Mouse (Mus musculus) hindbrain, embryonic 16.5 days (tissue): ENCODE data around the gene Gin1. TPM values are rescaled to one million over a fixed set of nuclear protein-coding genes. Genes with fewer than 3 reads are reported as not detected.
A peak's percentile ranks its signal among the peaks of the same experiment; 100 is the strongest.

ENCODE experiments used
- ATAC-seq: fragments of 200-750 bp; cut with Nextera tagmentation; 2 replicates; pipeline ENCODE4 v1.8.0; 2017; ENCODE audit warnings: moderate TSS enrichment, moderate library complexity
- H3K27ac ChIP-seq: fragments of 300-500 bp; sonication (generic); 2 replicates; pipeline ENCODE4 v1.5.1; 2014; ENCODE audit warnings: low read depth, mild to moderate bottlenecking, control low read depth, low read length, moderate library complexity
- H3K27me3 ChIP-seq: fragments of 300-500 bp; sonication (generic); replicated peaks from 2 replicates; pipeline ENCODE4 v1.6.1; 2014; ENCODE audit warnings: low read length; ENCODE audit not compliant: control insufficient read depth, insufficient read depth
- H3K36me3 ChIP-seq: fragments of 300-500 bp; sonication (generic); 2 replicates; pipeline ENCODE4 v1.6.1; 2014; ENCODE audit warnings: mild to moderate bottlenecking, low read length, moderate library complexity, mixed read lengths; ENCODE audit not compliant: control insufficient read depth, insufficient read depth
- H3K4me1 ChIP-seq: fragments of 300-500 bp; sonication (generic); 2 replicates; pipeline ENCODE4 v1.6.1; 2014; ENCODE audit warnings: low read depth, low read length; ENCODE audit not compliant: control insufficient read depth, insufficient read depth
- H3K4me2 ChIP-seq: fragments of 300-500 bp; sonication (generic); 2 replicates; pipeline ENCODE4 v1.6.1; 2014; ENCODE audit warnings: mild to moderate bottlenecking, low read length, control low read depth, moderate library complexity
- H3K4me3 ChIP-seq: fragments of 300-500 bp; sonication (generic); 2 replicates; pipeline ENCODE4 v1.5.1; 2014; ENCODE audit warnings: mild to moderate bottlenecking, low read length, control low read depth, moderate library complexity
- H3K9ac ChIP-seq: fragments of 300-500 bp; sonication (generic); 2 replicates; pipeline ENCODE4 v1.6.1; 2014; ENCODE audit warnings: low read depth, mild to moderate bottlenecking, control low read depth, low read length, moderate library complexity
- H3K9me3 ChIP-seq: fragments of 300-500 bp; sonication (generic); 2 replicates; pipeline ENCODE4 v1.6.1; 2014; ENCODE audit warnings: mild to moderate bottlenecking, low read length, moderate library complexity; ENCODE audit not compliant: control insufficient read depth
- WGBS: fragments of 180-500 bp; shearing (Covaris S2); extraction: QIAGEN DNeasy Blood & Tissue Kit; methylation state at CpG from one replicate; pipeline ENCODE4 v1.1.7; 2014; 5-methylcytosine and 5-hydroxymethylcytosine counted together
- polyA plus RNA-seq: library from polyadenylated mRNA; unstranded; fragments of >200 nt; fragmentation: Nextera tagmentation; extraction: Ambion mirVana; gene quantifications from 2 replicates; pipeline ENCODE4 v1.2.1, GENCODE M21; 2015

Gin1 gene
- polyA plus RNA-seq, result 14.0 TPM in 2 replicates

GRCm38 (mm10) chr1:97769904-97770753 is at the start of gene Gin1, which contains the start of gene Ppip5k2:
Gene Gin1, plus strand, starts transcription at chr1:97770172.
Gene Ppip5k2, minus strand, starts transcription at chr1:97770411.
- Histone ChIP-seq H3K9ac (peak within 1 kb of the TSS; percentile 86), H3K27me3 (no peaks in the 10 kb centered on the region), H3K9me3 (no peaks in the 10 kb centered on the region), H3K4me3 (peak within 1 kb of the TSS; percentile 70), H3K27ac (peak within 1 kb of the TSS; percentile 88), H3K4me2 (peak within 1 kb of the TSS; percentile 66), H3K4me1 (peaks cover 18% of the 10 kb centered on the region), H3K36me3 (no peaks in the 10 kb centered on the region)
- ATAC-seq, result peak; percentile 99
- WGBS, result under 1% methylated on average over 57 of the region's 66 CpGs

- Histone ChIP-seq H3K36me3 (peaks cover 14% of the 10 kb centered on the region), H3K9ac (no peak overlapping the region), H3K4me3 (no peak overlapping the region), H3K4me1 (no peaks in the 10 kb centered on the region), H3K27ac (no peak overlapping the region), H3K4me2 (no peak overlapping the region), H3K9me3 (no peaks in the 10 kb centered on the region), H3K27me3 (no peaks in the 10 kb centered on the region)
- ATAC-seq, result peak; percentile 63; the same call in 1 of the 2 replicates
- whole genome bisulfite sequencing, result 74% methylated on average over 2 of the region's 2 CpGs
These were observed 43.2 kb upstream of the Gin1 start for GRCm38 (mm10) chr1:97726730-97727129.

GRCm38 (mm10) chr1:97729339-97729738 is 40.6 kb upstream of the Gin1 start:
- Histone ChIP-seq H3K36me3 (peaks cover 14% of the 10 kb centered on the region), H3K4me3 (no peak overlapping the region), H3K4me2 (no peak overlapping the region), H3K4me1 (no peaks in the 10 kb centered on the region), H3K9ac (no peak overlapping the region), H3K27ac (no peak overlapping the region), H3K9me3 (no peaks in the 10 kb centered on the region), H3K27me3 (no peaks in the 10 kb centered on the region)
- WGBS, result 77% methylated on average over 1 of the region's 1 CpGs
- ATAC-seq, result no peak

DNA sequence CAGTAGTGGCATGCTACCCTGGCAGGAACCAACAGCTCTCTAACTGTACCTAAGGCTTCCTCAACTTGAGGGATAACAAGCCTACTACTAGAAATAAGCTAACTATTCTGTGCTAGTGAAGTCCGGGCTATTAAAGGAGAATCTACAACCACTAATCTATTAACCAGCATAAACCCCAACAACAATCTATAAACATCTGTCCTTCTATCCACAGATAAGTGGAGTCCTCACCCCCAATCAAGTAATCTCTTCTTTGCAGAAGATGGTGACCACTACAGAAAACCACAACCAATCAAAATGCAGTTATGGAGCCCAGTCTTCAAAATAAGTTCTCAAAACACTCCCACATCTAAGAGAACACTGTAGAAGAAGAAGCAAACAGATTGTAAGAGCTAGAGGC is 26.9 kb upstream of the Gin1 start:
- H3K36me3 ChIP-seq, result peaks cover 25% of the 10 kb centered on the region
- ATAC-seq, result no peak
- WGBS, result 97% methylated on average over 1 of the region's 1 CpGs

DNA sequence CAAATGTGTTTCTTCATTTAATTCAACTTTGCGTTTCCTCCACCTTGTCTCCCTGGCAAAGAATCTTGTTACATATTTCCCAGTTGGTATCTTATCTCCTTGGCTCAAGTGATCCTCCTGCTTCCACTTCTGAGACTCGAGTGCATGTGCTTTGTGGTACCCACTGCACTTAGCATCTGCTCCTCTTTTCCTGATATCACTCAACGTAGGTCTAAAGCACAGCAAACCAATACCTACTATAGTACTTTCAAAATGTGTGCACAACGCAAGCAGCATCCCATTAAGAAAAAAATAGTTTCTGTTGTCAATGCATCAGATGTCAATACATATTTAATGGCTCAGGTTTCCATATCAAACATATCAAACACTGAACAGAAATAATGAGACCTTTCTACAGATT is 24.3 kb upstream of the Gin1 start:
- H3K27ac ChIP-seq, result no peak overlapping the region

More for the DNA sequence above, 26.9 kb upstream of the Gin1 start:
- no peaks in the 10 kb centered on the region for H3K4me1 ChIP-seq
- no peaks in the 10 kb centered on the region for H3K27me3 ChIP-seq
- no peak overlapping the region for H3K27ac ChIP-seq
- H3K9ac ChIP-seq, result no peak overlapping the region
- no peak overlapping the region for H3K4me3 ChIP-seq
- no peaks in the 10 kb centered on the region for H3K9me3 ChIP-seq
- no peak overlapping the region for H3K4me2 ChIP-seq

DNA sequence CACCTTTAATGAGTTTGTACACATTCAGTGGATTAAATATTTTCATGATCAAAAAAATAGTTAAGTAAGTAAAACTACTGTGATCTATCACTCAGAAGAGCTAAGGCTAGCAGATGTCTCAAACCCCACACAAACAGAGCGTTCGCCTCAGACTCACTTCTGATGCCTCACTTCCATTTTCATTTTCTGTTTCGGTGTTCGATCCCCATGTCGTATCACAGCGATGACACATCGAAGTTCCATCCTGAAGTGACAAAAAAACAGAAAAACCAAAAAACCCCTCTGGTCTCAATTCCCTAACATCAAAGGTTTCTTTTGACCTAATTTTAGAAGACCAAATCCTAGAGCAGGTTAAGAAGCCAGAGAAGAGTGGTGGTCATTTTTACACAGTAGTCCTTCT is 23.7 kb upstream of the Gin1 start:
- Histone ChIP-seq H3K4me3 (no peak overlapping the region), H3K9ac (no peak overlapping the region), H3K27ac (no peak overlapping the region), H3K4me2 (no peak overlapping the region), H3K4me1 (no peaks in the 10 kb centered on the region), H3K36me3 (peaks cover 21% of the 10 kb centered on the region), H3K9me3 (no peaks in the 10 kb centered on the region), H3K27me3 (no peaks in the 10 kb centered on the region)
- no peak for ATAC-seq
- WGBS, result 98% methylated on average over 7 of the region's 7 CpGs

More for the DNA sequence above, 24.3 kb upstream of the Gin1 start:
- Histone ChIP-seq H3K4me2 (no peak overlapping the region), H3K9ac (no peak overlapping the region), H3K4me1 (no peaks in the 10 kb centered on the region), H3K36me3 (peaks cover 24% of the 10 kb centered on the region), H3K9me3 (no peaks in the 10 kb centered on the region), H3K27me3 (no peaks in the 10 kb centered on the region), H3K4me3 (no peak overlapping the region)
- WGBS, result 93% methylated on average over 4 of the region's 4 CpGs
- ATAC-seq, result no peak

DNA sequence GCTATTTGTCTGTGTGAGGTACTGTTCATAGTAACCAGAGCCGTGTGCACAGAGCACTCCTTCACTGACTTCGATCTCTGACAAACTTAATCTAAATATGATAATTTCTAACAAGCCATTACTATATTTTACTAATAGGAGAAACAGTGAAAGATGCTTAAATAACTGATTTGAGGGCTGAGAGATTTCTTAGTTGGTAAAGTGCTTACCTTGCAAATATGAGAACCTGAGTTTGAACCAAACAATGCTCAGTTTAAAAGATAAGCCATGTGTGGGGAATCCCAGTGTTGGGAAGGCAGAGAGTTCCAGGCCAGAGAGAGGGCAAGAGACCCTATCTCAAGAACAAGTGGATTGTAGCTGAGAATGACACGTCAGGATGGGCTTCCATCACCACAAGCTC is 21.8 kb upstream of the Gin1 start:
- ATAC-seq, result no peak
- Histone ChIP-seq H3K36me3 (peaks cover 25% of the 10 kb centered on the region), H3K27me3 (no peaks in the 10 kb centered on the region), H3K4me1 (no peaks in the 10 kb centered on the region), H3K4me3 (no peak overlapping the region), H3K27ac (no peak overlapping the region), H3K9me3 (no peaks in the 10 kb centered on the region), H3K9ac (no peak overlapping the region), H3K4me2 (no peak overlapping the region)
- WGBS, result 94% methylated on average over 3 of the region's 3 CpGs

- Histone ChIP-seq H3K27ac (no peak overlapping the region), H3K9me3 (no peaks in the 10 kb centered on the region), H3K36me3 (peaks cover 19% of the 10 kb centered on the region), H3K9ac (no peak overlapping the region), H3K4me2 (no peak overlapping the region), H3K27me3 (no peaks in the 10 kb centered on the region), H3K4me3 (no peak overlapping the region), H3K4me1 (no peaks in the 10 kb centered on the region)
- no peak for ATAC-seq
These were observed 16.8 kb upstream of the Gin1 start for GRCm38 (mm10) chr1:97753216-97753615.

- peaks cover 17% of the 10 kb centered on the region for H3K36me3 ChIP-seq
- no peaks in the 10 kb centered on the region for H3K9me3 ChIP-seq
- H3K4me3 ChIP-seq, result no peak overlapping the region
- no peaks in the 10 kb centered on the region for H3K4me1 ChIP-seq
- ATAC-seq, result no peak
- H3K4me2 ChIP-seq, result no peak overlapping the region
- no peaks in the 10 kb centered on the region for H3K27me3 ChIP-seq
- 84% methylated on average over 4 of the region's 4 CpGs for WGBS
- no peak overlapping the region for H3K27ac ChIP-seq
- H3K9ac ChIP-seq, result no peak overlapping the region
These were observed 15.6 kb upstream of the Gin1 start for GRCm38 (mm10) chr1:97754392-97754791.
